Mouse (Mus musculus) kidney, embryonic 14.5 days (tissue): Measurements from ENCODE around the gene Jtb. TPM values are rescaled to one million over a fixed set of nuclear protein-coding genes. Genes with fewer than 3 reads are reported as not detected.

ENCODE experiments used
- microRNA-seq: library from miRNA; unstranded; fragments of <30 nt; microRNA quantifications from one replicate; pipeline ENCODE4, GENCODE M21; 2016
- polyA plus RNA-seq: library from polyadenylated mRNA; unstranded; fragments of >200 nt; fragmentation: Nextera tagmentation; extraction: Ambion mirVana; gene quantifications from 2 replicates; pipeline ENCODE4 v1.2.1, GENCODE M21; 2014

Jtb gene
- polyA plus RNA-seq, 1 experiment from 2014 or later = 109 TPM

Small RNA genes within 50 kb of the gene (microRNA-seq; reads per million reads assigned to microRNA genes)
- not detected for gene Mir7012

Other genes starting within 250 kb of the Jtb start
- 166 and 188 TPM in 2 replicates for gene Hax1, start 232.8 kb upstream of the Jtb start, polyA plus RNA-seq
- 173 and 196 TPM in 2 replicates for gene 4933434E20Rik, start 180.0 kb upstream of the Jtb start, polyA plus RNA-seq
- 201 and 264 TPM in 2 replicates for gene Ubap2l, start 179.0 kb upstream of the Jtb start, polyA plus RNA-seq
- 515 and 579 TPM in 2 replicates for gene Tpm3, start 158.9 kb upstream of the Jtb start, polyA plus RNA-seq
- 0.47 and 0.76 TPM in 2 replicates for gene Nup210l, start 127.5 kb upstream of the Jtb start, polyA plus RNA-seq
- gene Rps27, start 17.9 kb upstream of the Jtb start, polyA plus RNA-seq = 1,631 and 2,471 TPM in 2 replicates
- gene Rab13, start 17.9 kb upstream of the Jtb start, polyA plus RNA-seq = 17.7 and 24.9 TPM in 2 replicates
- 5.7 and 6.6 TPM in 2 replicates for gene Creb3l4, start 11.9 kb downstream of the Jtb start, polyA plus RNA-seq
- gene Slc39a1, start 16.6 kb downstream of the Jtb start, polyA plus RNA-seq = 102 and 105 TPM in 2 replicates
- gene Crtc2, start 22.6 kb downstream of the Jtb start, polyA plus RNA-seq = 16.9 and 21.5 TPM in 2 replicates
- 2.9 and 4.5 TPM in 2 replicates for gene Dennd4b, start 33.6 kb downstream of the Jtb start, polyA plus RNA-seq
- 24.5 and 25.4 TPM in 2 replicates for gene Gatad2b, start 61.6 kb downstream of the Jtb start, polyA plus RNA-seq
- gene Slc27a3, start 158.3 kb downstream of the Jtb start, polyA plus RNA-seq = 8.2 and 12.3 TPM in 2 replicates
- gene Ints3, start 202.0 kb downstream of the Jtb start, polyA plus RNA-seq = 24.0 and 39.2 TPM in 2 replicates
- 11.0 and 12.3 TPM in 2 replicates for gene Npr1, start 234.3 kb downstream of the Jtb start, polyA plus RNA-seq
- 245 and 262 TPM in 2 replicates for gene Ilf2, start 244.5 kb downstream of the Jtb start, polyA plus RNA-seq